Mouse (Mus musculus) small intestine, adult 2 months (tissue): ENCODE data around the gene Hspb11. TPM values are rescaled to one million over a fixed set of nuclear protein-coding genes. Genes with fewer than 3 reads are reported as not detected.

Experiments
- H3K27ac ChIP-seq: fragments of 200-500 bp; 2 replicates; pipeline ENCODE4 v1.5.1; 2012; ENCODE audit warnings: low read depth, low read length, control low read depth, inconsistent platforms; ENCODE audit not compliant: insufficient read depth
- H3K27me3 ChIP-seq: fragments of 200-500 bp; 2 replicates; pipeline ENCODE4 v1.6.1; 2012; ENCODE audit warnings: mild to moderate bottlenecking, moderate library complexity, low read length, inconsistent platforms; ENCODE audit not compliant: control insufficient read depth, insufficient read depth
- H3K36me3 ChIP-seq: fragments of 200-500 bp; 2 replicates; pipeline ENCODE4 v1.6.1; 2012; ENCODE audit warnings: mild to moderate bottlenecking, low read length, control low read depth, inconsistent platforms; ENCODE audit not compliant: control insufficient read depth, insufficient read depth
- H3K4me1 ChIP-seq: fragments of 200-500 bp; 2 replicates; pipeline ENCODE4 v1.6.1; 2012; ENCODE audit warnings: low read length, inconsistent platforms, mixed read lengths; ENCODE audit not compliant: control insufficient read depth, insufficient read depth, insufficient read length
- H3K4me3 ChIP-seq: fragments of 200-500 bp; 2 replicates; pipeline ENCODE4 v1.5.1; 2012; ENCODE audit warnings: low read depth, mild to moderate bottlenecking, control low read depth, inconsistent platforms, low read length, moderate library complexity
- CTCF ChIP-seq: fragments of 200-500 bp; IDR thresholded peaks from 2 replicates; pipeline ENCODE4 v1.5.1; 2012; ENCODE audit warnings: low read depth, mild to moderate bottlenecking, control low read depth, inconsistent platforms, low read length, moderate library complexity, mixed read lengths; ENCODE audit not compliant: insufficient replicate concordance, insufficient read length; ENCODE audit errors: extremely low read depth
- POLR2A ChIP-seq: fragments of 200-500 bp; IDR thresholded peaks from 2 replicates; pipeline ENCODE4 v1.6.1; 2012; ENCODE audit warnings: low read depth, mild to moderate bottlenecking, control low read depth, inconsistent platforms, low read length, moderate library complexity
- WGBS: fragments of 180-500 bp; shearing (Covaris S2); methylation state at CpG from one replicate; pipeline ENCODE4 v1.1.7; 2018; 5-methylcytosine and 5-hydroxymethylcytosine counted together
- polyA plus RNA-seq: library from polyadenylated mRNA; depleted of rRNA; stranded (reverse); fragments of >200 nt; gene quantifications from 2 replicates; pipeline ENCODE4 v1.2.3, GENCODE M21; 2012

Gene Hspb11
- polyA plus RNA-seq, 1 experiment: 0.65 TPM

- Histone ChIP-seq H3K4me3 (no peak overlapping the region), H3K4me1 (peaks cover 8% of the 10 kb centered on the region; the same call in 1 of the 2 replicates), H3K27ac (no peak overlapping the region), H3K27me3 (no peaks in the 10 kb centered on the region), H3K36me3 (peaks cover 24% of the 10 kb centered on the region)
- TF ChIP-seq POLR2A (no peak), CTCF (no peak)
- WGBS: 94% methylated on average over 6 of the region's 6 CpGs
Measured at GRCm38 (mm10) chr4:107240196-107240595, 13.2 kb upstream of the Hspb11 start.

GRCm38 (mm10) chr4:107243365-107244333 is 9.7 kb upstream of the Hspb11 start:
- WGBS: 71% methylated on average over 6 of the region's 6 CpGs
- Histone ChIP-seq H3K36me3 (peaks cover 24% of the 10 kb centered on the region), H3K27ac (no peak overlapping the region), H3K4me1 (peaks cover 1% of the 10 kb centered on the region; the same call in 1 of the 2 replicates), H3K4me3 (no peak overlapping the region), H3K27me3 (no peaks in the 10 kb centered on the region)
- no peak for TF ChIP-seq CTCF
- TF ChIP-seq POLR2A: no peak

GRCm38 (mm10) chr4:107245368-107245767 is 8.0 kb upstream of the Hspb11 start:
- no peak for TF ChIP-seq POLR2A
- TF ChIP-seq CTCF: no peak
- Histone ChIP-seq H3K4me3 (no peak overlapping the region), H3K36me3 (peaks cover 14% of the 10 kb centered on the region), H3K27me3 (no peaks in the 10 kb centered on the region), H3K27ac (no peak overlapping the region), H3K4me1 (no peaks in the 10 kb centered on the region; the same call in 1 of the 2 replicates)
- 22% methylated on average over 2 of the region's 2 CpGs for WGBS

- H3K4me3 ChIP-seq: no peak overlapping the region
- peaks cover 11% of the 10 kb centered on the region for H3K36me3 ChIP-seq
- TF ChIP-seq POLR2A: no peak
- TF ChIP-seq CTCF: no peak
- H3K27ac ChIP-seq: no peak overlapping the region
- H3K27me3 ChIP-seq: no peaks in the 10 kb centered on the region
- WGBS: 73% methylated on average over 1 of the region's 1 CpGs
- H3K4me1 ChIP-seq: no peaks in the 10 kb centered on the region; the same call in 1 of the 2 replicates
Measured at GRCm38 (mm10) chr4:107246040-107246439, 7.4 kb upstream of the Hspb11 start.

DNA sequence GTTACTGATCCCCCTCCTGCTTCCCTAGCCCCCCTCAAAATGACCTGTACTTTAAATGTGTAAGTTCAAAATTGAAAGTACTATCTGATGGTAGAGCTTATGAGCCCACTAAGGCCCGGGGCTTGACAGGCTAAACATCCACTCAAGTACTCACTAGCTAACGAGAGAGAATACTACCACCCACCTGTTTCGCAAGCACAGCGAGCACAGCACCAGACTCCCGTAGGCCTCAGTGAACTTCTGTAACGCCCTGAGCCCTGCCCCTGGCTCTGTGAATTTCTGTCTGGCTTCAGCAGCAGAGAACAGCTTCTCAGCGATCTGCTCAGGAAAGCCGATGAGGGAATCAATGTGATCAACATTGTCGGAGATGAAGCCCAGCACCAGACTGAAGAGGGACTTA is 6.3 kb upstream of the Hspb11 start:
- WGBS: 78% methylated on average over 9 of the region's 9 CpGs
- Histone ChIP-seq H3K4me1 (peaks cover 2% of the 10 kb centered on the region; the same call in 1 of the 2 replicates), H3K36me3 (peaks cover 11% of the 10 kb centered on the region), H3K4me3 (no peak overlapping the region), H3K27me3 (no peaks in the 10 kb centered on the region), H3K27ac (no peak overlapping the region)
- TF ChIP-seq CTCF: no peak
- TF ChIP-seq POLR2A: no peak

- no peak overlapping the region for H3K4me3 ChIP-seq
- no peak for TF ChIP-seq CTCF
- no peak for TF ChIP-seq POLR2A
- WGBS: 81% methylated on average over 3 of the region's 3 CpGs
- H3K4me1 ChIP-seq: peaks cover 4% of the 10 kb centered on the region; the same call in 1 of the 2 replicates
- H3K27me3 ChIP-seq: no peaks in the 10 kb centered on the region
- H3K36me3 ChIP-seq: peaks cover 9% of the 10 kb centered on the region
- no peak overlapping the region for H3K27ac ChIP-seq
Measured at GRCm38 (mm10) chr4:107248061-107248460, 5.3 kb upstream of the Hspb11 start.

- no peak overlapping the region for H3K27ac ChIP-seq
- H3K27me3 ChIP-seq: no peaks in the 10 kb centered on the region
- WGBS: 78% methylated on average over 2 of the region's 2 CpGs
- peaks cover 6% of the 10 kb centered on the region; the same call in 1 of the 2 replicates for H3K4me1 ChIP-seq
- peaks cover 9% of the 10 kb centered on the region for H3K36me3 ChIP-seq
- no peak overlapping the region for H3K4me3 ChIP-seq
- no peak for TF ChIP-seq CTCF
- TF ChIP-seq POLR2A: no peak
Measured at GRCm38 (mm10) chr4:107249471-107249870, 3.9 kb upstream of the Hspb11 start.
